Mouse (Mus musculus) heart, adult 8-10 months (tissue): ENCODE measurements around the gene Ccdc57. TPM values are rescaled to one million over a fixed set of nuclear protein-coding genes. Genes with fewer than 3 reads are reported as not detected.
"Not testable (repeated sequence)": the region's sequence is repeated elsewhere in the genome, so short reads cannot be mapped to it uniquely, and the experiment has no call there.

Experiments used
- DNase-seq: peaks from one replicate; pipeline ENCODE4 v3.0.0; 2022; ENCODE audit warnings: low spot score
- total RNA-seq, 4 experiments: library from RNA; stranded (reverse); gene quantifications; 2 replicates each; pipeline ENCODE4 v1.2.4; 2022

Ccdc57 gene
- total RNA-seq, 4 experiments from 2014 or later, result 0.72 to 1.7 (median 1.2) TPM

- peak; percentile 79 for DNase-seq
Observed at GRCm38 (mm10) chr11:120784064-120784791, 148.4 kb downstream of the Ccdc57 start, which contains the start of the genes Rfng and Gps1. Gene Rfng, minus strand, starts transcription at chr11:120784207. Gene Gps1, plus strand, starts transcription at chr11:120784272.

GRCm38 (mm10) chr11:120783426-120784063 lies 149.1 kb downstream of the Ccdc57 start:
- no peak for DNase-seq

DNA sequence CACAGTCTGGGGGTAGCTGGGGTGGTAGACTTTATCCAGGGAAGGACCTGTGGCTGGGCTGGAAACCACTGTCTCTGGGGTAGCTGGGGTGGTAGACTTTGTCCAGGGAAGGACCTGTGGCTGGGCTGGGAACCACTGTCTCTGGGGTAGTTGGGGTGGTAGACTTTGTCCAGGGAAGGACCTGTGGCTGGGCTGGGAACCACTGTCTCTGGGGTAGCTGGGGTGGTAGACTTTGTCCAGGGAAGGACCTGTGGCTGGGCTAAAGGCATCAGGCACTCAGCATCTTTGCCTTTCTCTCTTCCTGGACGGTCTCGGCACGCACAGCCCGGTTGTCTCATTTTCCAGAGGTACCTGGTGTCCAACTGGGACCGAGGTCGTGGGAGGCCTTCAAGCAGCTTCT lies 151.3 kb downstream of the Ccdc57 start:
- DNase-seq, result not testable (repeated sequence)

DNA sequence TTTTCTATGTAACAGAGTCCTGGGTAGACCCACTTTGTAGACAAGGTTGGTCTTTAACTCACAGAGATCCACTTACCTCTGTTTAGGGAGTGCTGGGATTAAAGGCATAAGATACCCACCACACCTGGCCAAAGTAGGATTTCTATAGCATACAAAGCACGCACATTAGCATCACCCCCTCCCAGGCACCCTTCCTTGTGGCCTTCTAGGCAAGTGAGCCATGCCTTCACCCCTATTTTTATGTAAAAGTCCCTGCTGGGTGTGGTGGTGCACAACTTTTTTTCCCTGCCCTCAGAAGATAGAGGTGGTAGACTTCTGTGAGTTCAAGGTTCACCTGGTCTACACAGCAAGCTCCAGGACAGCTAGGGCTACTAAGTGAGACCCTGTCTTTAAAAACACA lies 152.8 kb downstream of the Ccdc57 start:
- no peak for DNase-seq

GRCm38 (mm10) chr11:120777123-120777522 lies 155.5 kb downstream of the Ccdc57 start:
- DNase-seq, result no peak

Other genes starting within 250 kb of the Ccdc57 start
- gene Cenpx, start 219.1 kb downstream of the Ccdc57 start, total RNA-seq, result 10 to 100 TPM; 33.2 to 42.8 (median 39.6) TPM
- gene Lrrc45, start 218.9 kb downstream of the Ccdc57 start, total RNA-seq, result 1 to 10 TPM; 2.9 to 6.0 (median 4.6) TPM
- gene Rac3, start 211.4 kb downstream of the Ccdc57 start, total RNA-seq, result 1 to 10 TPM in 2 of 4 experiments, under 1 TPM in 2; 0.69 to 2.0 (median 1.4) TPM
- gene Dcxr, start 205.6 kb downstream of the Ccdc57 start, total RNA-seq, result 10 to 100 TPM; 12.6 to 20.8 (median 16.1) TPM
- 10 to 100 TPM in 3 of 4 experiments, 1 to 10 TPM in 1; 9.3 to 24.0 (median 12.9) TPM for gene Cbr2, start 200.8 kb downstream of the Ccdc57 start, total RNA-seq
- gene Hmga1b, start 170.1 kb downstream of the Ccdc57 start, total RNA-seq, result 10 to 100 TPM; 19.8 to 57.1 (median 32.9) TPM
- gene Rfng, start 148.7 kb downstream of the Ccdc57 start, total RNA-seq, result 10 to 100 TPM; 10.1 to 11.3 (median 11.2) TPM
- gene Gps1, start 148.6 kb downstream of the Ccdc57 start, total RNA-seq, result 10 to 100 TPM; 56.3 to 63.8 (median 59.1) TPM
- 10 to 100 TPM; 25.9 to 32.7 (median 27.6) TPM for gene Dus1l, start 136.5 kb downstream of the Ccdc57 start, total RNA-seq
- gene Fasn, start 108.3 kb downstream of the Ccdc57 start, total RNA-seq, result 10 to 100 TPM; 12.0 to 18.1 (median 14.9) TPM
- gene Slc16a3, start 15.6 kb upstream of the Ccdc57 start, total RNA-seq, result 1 to 10 TPM; 1.0 to 3.7 (median 1.3) TPM
- gene Csnk1d, start 58.5 kb upstream of the Ccdc57 start, total RNA-seq, result 10 to 100 TPM; 52.1 to 61.2 (median 56.3) TPM
- under 1 TPM in 2 of 4 experiments, not detected in 2; 0.37 to 0.49 TPM for gene Cd7, start 106.5 kb upstream of the Ccdc57 start, total RNA-seq
- not detected for gene Sectm1b, start 130.7 kb upstream of the Ccdc57 start, total RNA-seq
- not detected for gene Sectm1a, start 148.3 kb upstream of the Ccdc57 start, total RNA-seq
- gene Tex19.2, start 185.8 kb upstream of the Ccdc57 start, total RNA-seq, result not detected
- gene Tex19.1, start 213.3 kb upstream of the Ccdc57 start, total RNA-seq, result not detected
- gene Uts2r, start 227.4 kb upstream of the Ccdc57 start, total RNA-seq, result under 1 TPM; 0.35 to 0.83 (median 0.55) TPM